Mouse (Mus musculus) ES-Bruce4 (cell line): ENCODE data around the gene Atoh8. TPM values are rescaled to one million over a fixed set of nuclear protein-coding genes. Genes with fewer than 3 reads are reported as not detected.

ENCODE experiments used
- H3K27ac ChIP-seq: 2 replicates; pipeline ENCODE4 v1.5.1; 2012; ENCODE audit warnings: low read length, inconsistent platforms; ENCODE audit not compliant: insufficient read depth
- H3K27me3 ChIP-seq: 2 replicates; pipeline ENCODE4 v1.6.1; 2012; ENCODE audit warnings: mild to moderate bottlenecking, low read length, inconsistent platforms; ENCODE audit not compliant: control insufficient read depth, poor library complexity, insufficient read depth, severe bottlenecking
- H3K36me3 ChIP-seq: 2 replicates; pipeline ENCODE4 v1.6.1; 2012; ENCODE audit warnings: inconsistent platforms, mild to moderate bottlenecking, low read length, moderate library complexity; ENCODE audit not compliant: control insufficient read depth, poor library complexity, insufficient read depth, severe bottlenecking
- H3K4me1 ChIP-seq: one replicate; pipeline ENCODE4 v1.8.1; 2011; ENCODE audit warnings: low read length; ENCODE audit not compliant: control insufficient read depth, insufficient read depth
- H3K4me3 ChIP-seq: 2 replicates; pipeline ENCODE4 v1.5.1; 2011; ENCODE audit warnings: low read depth, mild to moderate bottlenecking, low read length
- H3K9ac ChIP-seq: 2 replicates; pipeline ENCODE4 v1.6.1; 2012; ENCODE audit warnings: low read depth, mild to moderate bottlenecking, inconsistent platforms; ENCODE audit not compliant: poor library complexity, severe bottlenecking
- H3K9me3 ChIP-seq: replicated peaks from 2 replicates; pipeline ENCODE4 v1.6.1; 2012; ENCODE audit warnings: mild to moderate bottlenecking, low read length, inconsistent platforms; ENCODE audit not compliant: control insufficient read depth, poor library complexity, insufficient read depth, severe bottlenecking
- CTCF ChIP-seq: IDR thresholded peaks from one replicate; pipeline ENCODE4 v1.8.1; 2011; ENCODE audit warnings: low read depth, low read length
- EP300 ChIP-seq: IDR thresholded peaks from 2 replicates; pipeline ENCODE4 v1.6.1; 2011; ENCODE audit warnings: low read depth, low read length; ENCODE audit not compliant: insufficient read depth
- POLR2A ChIP-seq: IDR thresholded peaks from one replicate; pipeline ENCODE4 v1.8.1; 2011; ENCODE audit warnings: low read length; ENCODE audit not compliant: insufficient read depth
- polyA plus RNA-seq: library from polyadenylated mRNA; stranded (reverse); fragments of >200 nt; gene quantifications from 2 replicates; pipeline ENCODE4 v1.2.4, GENCODE M21; 2011; ENCODE audit warnings: low read depth; ENCODE audit not compliant: missing spikeins, insufficient read depth, insufficient read length

Atoh8 gene
- polyA plus RNA-seq, 1 experiment = not detected

- Histone ChIP-seq H3K27ac (no peak overlapping the region), H3K36me3 (no peaks in the 10 kb centered on the region), H3K4me1 (no peaks in the 10 kb centered on the region), H3K9me3 (no peaks in the 10 kb centered on the region), H3K4me3 (no peak overlapping the region), H3K27me3 (no peaks in the 10 kb centered on the region; the same call in 1 of the 2 replicates), H3K9ac (no peak overlapping the region)
- no peak for TF ChIP-seq CTCF
- TF ChIP-seq POLR2A = no peak
- TF ChIP-seq EP300 = no peak
Observed at GRCm38 (mm10) chr6:72277508-72278166, 42.3 kb upstream of the Atoh8 start.

GRCm38 (mm10) chr6:72276972-72277441 lies 41.6 kb upstream of the Atoh8 start:
- no peaks in the 10 kb centered on the region for H3K9me3 ChIP-seq
- no peaks in the 10 kb centered on the region for H3K4me1 ChIP-seq
- H3K27me3 ChIP-seq = no peaks in the 10 kb centered on the region; the same call in 1 of the 2 replicates
- no peaks in the 10 kb centered on the region for H3K36me3 ChIP-seq
- H3K9ac ChIP-seq = no peak overlapping the region
- no peak for TF ChIP-seq EP300
- no peak for TF ChIP-seq POLR2A
- TF ChIP-seq CTCF = no peak
- H3K27ac ChIP-seq = no peak overlapping the region
- H3K4me3 ChIP-seq = no peak overlapping the region

GRCm38 (mm10) chr6:72276141-72276540 lies 40.8 kb upstream of the Atoh8 start:
- H3K4me3 ChIP-seq = no peak overlapping the region
- H3K4me1 ChIP-seq = no peaks in the 10 kb centered on the region
- no peaks in the 10 kb centered on the region for H3K36me3 ChIP-seq
- no peak overlapping the region for H3K9ac ChIP-seq
- H3K9me3 ChIP-seq = no peaks in the 10 kb centered on the region
- no peak for TF ChIP-seq POLR2A
- no peak for TF ChIP-seq EP300
- TF ChIP-seq CTCF = no peak
- H3K27ac ChIP-seq = no peak overlapping the region
- H3K27me3 ChIP-seq = no peaks in the 10 kb centered on the region; the same call in 1 of the 2 replicates

- no peak for TF ChIP-seq CTCF
- no peak for TF ChIP-seq EP300
- TF ChIP-seq POLR2A = no peak
- Histone ChIP-seq H3K27ac (no peak overlapping the region), H3K4me3 (no peak overlapping the region), H3K36me3 (no peaks in the 10 kb centered on the region), H3K9ac (no peak overlapping the region), H3K27me3 (no peaks in the 10 kb centered on the region; the same call in 1 of the 2 replicates), H3K9me3 (no peaks in the 10 kb centered on the region), H3K4me1 (no peaks in the 10 kb centered on the region)
Observed at GRCm38 (mm10) chr6:72275527-72275926, 40.1 kb upstream of the Atoh8 start.

- Histone ChIP-seq H3K4me1 (no peaks in the 10 kb centered on the region), H3K9ac (no peak overlapping the region), H3K36me3 (no peaks in the 10 kb centered on the region), H3K27me3 (no peaks in the 10 kb centered on the region), H3K4me3 (no peak overlapping the region), H3K9me3 (no peaks in the 10 kb centered on the region), H3K27ac (no peak overlapping the region)
- TF ChIP-seq CTCF (no peak), POLR2A (no peak), EP300 (no peak)
Observed at GRCm38 (mm10) chr6:72273153-72273552, 37.8 kb upstream of the Atoh8 start.

GRCm38 (mm10) chr6:72272161-72272696 lies 36.9 kb upstream of the Atoh8 start:
- no peaks in the 10 kb centered on the region for H3K27me3 ChIP-seq
- no peaks in the 10 kb centered on the region for H3K4me1 ChIP-seq
- H3K9me3 ChIP-seq = no peaks in the 10 kb centered on the region
- no peak overlapping the region for H3K27ac ChIP-seq
- H3K9ac ChIP-seq = no peak overlapping the region
- H3K4me3 ChIP-seq = no peak overlapping the region
- TF ChIP-seq CTCF (no peak), POLR2A (no peak), EP300 (no peak)
- no peaks in the 10 kb centered on the region for H3K36me3 ChIP-seq
